Mouse (Mus musculus) cerebellum, adult 9-10 months (tissue): ENCODE measurements around the gene Eml3.
"Not testable (repeated sequence)": the region's sequence is repeated elsewhere in the genome, so short reads cannot be mapped to it uniquely, and the experiment has no call there.

Experiments
- DNase-seq: peaks from one replicate; pipeline ENCODE4 v3.0.0; 2022

Gene Eml3

GRCm38 (mm10) chr19:8929224-8930088 is at the start of gene Eml3, which contains the start of gene Rom1:
TSS of gene Eml3 (plus strand) at chr19:8929552.
TSS of gene Rom1 (minus strand) at chr19:8929356.
- peak; percentile 88 for DNase-seq

- DNase-seq = peak; percentile 92
These were observed 48.9 kb upstream of the Eml3 start, which contains the start of gene Uqcc3 for GRCm38 (mm10) chr19:8880311-8881033. TSS of gene Uqcc3 (minus strand) at chr19:8880923.

GRCm38 (mm10) chr19:8881034-8881392 is 48.3 kb upstream of the Eml3 start:
- DNase-seq = no peak

- no peak for DNase-seq
These were observed 45.7 kb upstream of the Eml3 start, which contains the start of the genes Lbhd1 and Gm49403 for GRCm38 (mm10) chr19:8883616-8884015. TSS of gene Lbhd1 (plus strand) at chr19:8883732. TSS of gene Gm49403 (plus strand) at chr19:8883930.

DNA sequence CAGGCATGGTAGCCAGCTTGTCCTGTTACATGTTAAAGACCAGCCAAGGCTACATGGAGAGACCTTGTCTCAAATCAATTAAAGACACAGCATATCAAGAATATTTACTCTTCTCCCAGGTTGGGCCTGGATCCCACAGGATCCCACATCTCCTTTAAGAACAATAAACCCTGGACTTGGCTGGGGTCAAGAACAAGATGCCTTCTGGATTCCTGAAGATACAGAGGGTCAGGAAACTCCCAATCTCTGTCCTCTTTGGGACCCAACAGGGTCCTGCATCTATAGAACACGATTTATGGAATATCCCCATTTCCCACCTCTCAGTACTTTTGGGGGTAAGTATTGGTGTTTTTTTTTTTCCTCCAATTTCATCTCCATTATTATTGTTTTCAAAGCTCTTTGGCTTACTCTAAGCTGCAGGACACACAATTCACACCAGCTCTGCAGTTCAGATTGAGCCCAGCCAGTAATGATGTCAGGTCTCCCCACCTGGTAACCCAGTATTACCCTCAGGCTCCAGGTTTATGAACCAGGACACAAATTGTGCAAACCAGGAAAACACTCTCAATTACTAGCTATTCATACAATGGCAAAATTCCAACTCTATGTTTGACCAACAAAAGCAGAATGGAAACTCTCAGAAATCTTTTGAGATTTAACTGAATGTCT is 42.3 kb upstream of the Eml3 start:
- no peak for DNase-seq

GRCm38 (mm10) chr19:8887585-8888463 is 41.5 kb upstream of the Eml3 start:
- no peak for DNase-seq

DNA sequence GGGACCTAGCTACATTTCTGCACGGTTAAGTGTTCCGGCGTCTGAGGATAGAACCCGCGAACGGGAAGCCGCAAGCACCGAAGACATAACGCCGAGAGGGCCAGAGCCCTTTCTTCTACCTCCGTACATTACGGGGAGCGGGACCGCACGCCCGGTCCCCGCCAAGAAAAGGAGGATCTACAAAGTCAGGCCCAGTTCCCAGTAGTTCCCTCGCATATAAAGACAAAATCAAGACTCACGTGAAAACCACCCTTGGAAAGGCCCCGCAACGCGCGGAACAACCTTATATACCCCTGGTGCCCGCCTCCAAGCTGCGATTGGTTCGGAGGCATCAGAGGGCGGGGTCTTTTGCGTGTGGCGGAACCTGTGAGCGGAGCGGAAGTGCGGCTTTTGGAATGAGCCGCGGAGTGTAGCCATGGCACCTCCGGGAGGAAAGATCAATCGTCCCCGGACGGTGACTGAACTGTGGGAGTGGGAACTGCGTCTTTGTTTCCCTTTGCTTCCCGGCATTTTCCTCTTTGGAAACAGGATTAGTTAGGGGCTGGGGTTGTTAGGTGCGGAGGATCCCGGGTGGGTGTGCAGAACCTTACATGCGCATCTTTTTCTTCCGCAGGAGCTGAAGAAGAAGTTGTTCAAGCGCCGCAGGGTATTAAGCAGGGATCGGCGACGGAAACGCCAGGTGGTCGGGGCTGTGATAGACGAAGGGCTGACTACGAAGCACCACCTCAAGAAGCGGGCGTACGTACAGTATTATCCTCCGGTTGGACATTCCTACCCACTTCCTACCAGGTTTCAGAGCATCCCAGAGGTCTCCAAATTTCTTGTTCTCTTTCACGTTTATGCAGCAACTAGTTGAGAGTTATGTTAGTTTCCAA is 40.6 kb upstream of the Eml3 start, which contains the start of the genes 1810009A15Rik and Gm49416:
Gene 1810009A15Rik (plus strand): TSS at position 343 of the 875 bp plus-strand sequence.
Gene Gm49416 (plus strand): TSS at position 416 of the 875 bp plus-strand sequence.
- peak; percentile 93 for DNase-seq

- peak; percentile 84 for DNase-seq
These were observed 36.3 kb upstream of the Eml3 start, which contains the start of gene Ints5 for GRCm38 (mm10) chr19:8892829-8893766. TSS of gene Ints5 (plus strand) at chr19:8893005.

GRCm38 (mm10) chr19:8895397-8895960 is 33.9 kb upstream of the Eml3 start:
- peak; percentile 49 for DNase-seq

- not testable (repeated sequence) for DNase-seq
These were observed 33.1 kb upstream of the Eml3 start for GRCm38 (mm10) chr19:8896231-8896630.

- DNase-seq = not testable (repeated sequence)
These were observed 32.0 kb upstream of the Eml3 start for GRCm38 (mm10) chr19:8897211-8897864.

GRCm38 (mm10) chr19:8897865-8898495 is 31.4 kb upstream of the Eml3 start, which contains the start of gene Ganab:
TSS of gene Ganab (plus strand) at chr19:8898071.
- DNase-seq = peak; percentile 94

DNA sequence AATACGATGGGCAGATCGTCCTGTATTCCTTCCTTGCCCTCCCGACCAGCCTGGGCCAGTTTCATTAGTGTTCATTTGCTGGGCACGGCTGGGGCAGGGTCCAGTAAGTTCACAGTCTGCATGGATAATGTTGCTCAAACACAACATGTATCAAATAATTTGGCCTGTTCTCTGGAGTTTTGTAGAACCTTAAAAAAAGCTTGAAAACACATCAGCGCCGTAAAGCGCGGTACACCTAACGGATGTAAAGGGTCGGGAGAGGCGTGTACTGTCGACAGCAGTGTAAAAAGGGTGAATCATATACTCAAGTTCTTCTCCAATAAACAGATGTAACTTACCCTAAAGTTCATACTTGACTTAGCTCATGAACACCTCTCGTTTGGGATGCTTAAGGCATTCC is 30.8 kb upstream of the Eml3 start:
- DNase-seq = peak; percentile 45

- peak; percentile 46 for DNase-seq
These were observed 30.3 kb upstream of the Eml3 start for GRCm38 (mm10) chr19:8899079-8899478.

GRCm38 (mm10) chr19:8903412-8903811 is 25.9 kb upstream of the Eml3 start:
- DNase-seq = no peak

DNA sequence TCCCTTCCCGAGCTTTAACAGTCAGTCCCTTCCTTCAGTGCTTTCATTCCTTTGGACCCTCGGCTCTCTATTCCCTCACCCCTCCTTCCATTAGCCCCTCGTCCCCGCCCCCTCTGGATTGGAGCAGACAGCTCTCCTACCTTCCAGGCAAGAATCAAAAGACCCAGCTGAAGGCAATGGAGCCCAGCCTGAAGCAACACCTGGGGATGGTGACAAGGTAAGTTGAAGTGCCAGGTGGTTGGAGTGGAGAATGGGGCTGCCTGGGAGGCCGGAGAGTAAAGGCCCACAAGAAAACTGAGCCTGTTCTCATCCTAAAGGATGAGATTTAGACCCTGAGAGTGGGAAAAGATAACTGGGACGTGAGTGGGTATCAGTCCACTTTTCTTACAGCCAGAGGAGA is 20.8 kb upstream of the Eml3 start:
- DNase-seq = no peak

- DNase-seq = no peak
These were observed 17.5 kb upstream of the Eml3 start for GRCm38 (mm10) chr19:8911810-8912209.

DNA sequence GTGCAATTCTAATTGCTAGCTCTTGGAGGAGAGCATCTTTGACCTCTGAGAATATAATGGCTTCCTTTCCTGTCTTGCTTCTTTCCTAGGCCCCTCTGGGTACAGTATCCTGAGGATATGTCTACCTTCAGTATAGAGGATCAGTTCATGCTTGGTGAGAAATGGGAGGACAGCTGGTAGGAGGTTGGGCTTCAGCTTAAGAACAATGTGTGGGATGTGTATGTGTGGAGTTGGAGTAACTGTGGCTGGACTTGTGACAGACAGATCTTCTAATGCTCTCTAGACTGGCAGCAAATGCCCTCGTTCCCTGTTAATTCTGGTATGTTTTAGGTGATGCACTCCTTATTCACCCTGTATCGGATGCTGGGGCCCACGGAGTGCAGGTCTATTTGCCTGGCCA is 15.1 kb upstream of the Eml3 start:
- no peak for DNase-seq
